Mouse (Mus musculus): ENCODE data around the gene Adgrb2. TPM values are rescaled to one million over a fixed set of nuclear protein-coding genes. Genes with fewer than 3 reads are reported as not detected.
A peak's percentile ranks its signal among the peaks of the same experiment; 100 is the strongest.

Adgrb2 gene
- total RNA-seq, 2 experiments from 2014 or later = 529 to 570 TPM

GRCm38 (mm10) chr4:129987825-129988504 is 3.3 kb downstream of the Adgrb2 start:
- no peak for DNase-seq

GRCm38 (mm10) chr4:129989925-129990324 is 5.3 kb downstream of the Adgrb2 start:
- DNase-seq = no peak

- no peak for DNase-seq
These were observed 8.1 kb downstream of the Adgrb2 start for GRCm38 (mm10) chr4:129992720-129993119.

- DNase-seq = no peak
These were observed 8.5 kb downstream of the Adgrb2 start for GRCm38 (mm10) chr4:129993213-129993612.

- DNase-seq = peak in 1 of 2 experiments; percentile 58
These were observed 9.4 kb downstream of the Adgrb2 start for GRCm38 (mm10) chr4:129993944-129994695.

- no peak for DNase-seq
These were observed 10.1 kb downstream of the Adgrb2 start for GRCm38 (mm10) chr4:129994728-129995127.

GRCm38 (mm10) chr4:129995255-129995654 is 10.6 kb downstream of the Adgrb2 start:
- DNase-seq = peak in 1 of 2 experiments; percentile 52

GRCm38 (mm10) chr4:129996015-129996414 is 11.3 kb downstream of the Adgrb2 start:
- DNase-seq = no peak

GRCm38 (mm10) chr4:129998124-129998523 is 13.5 kb downstream of the Adgrb2 start:
- DNase-seq = no peak

GRCm38 (mm10) chr4:130001710-130002109 is 17.0 kb downstream of the Adgrb2 start:
- DNase-seq = no peak

- DNase-seq = no peak
These were observed 17.5 kb downstream of the Adgrb2 start for GRCm38 (mm10) chr4:130002157-130002556.

- no peak for DNase-seq
These were observed 20.9 kb downstream of the Adgrb2 start for GRCm38 (mm10) chr4:130005593-130005992.

- no peak for DNase-seq
These were observed 21.9 kb downstream of the Adgrb2 start for GRCm38 (mm10) chr4:130006533-130006932.

- no peak for DNase-seq
These were observed 24.4 kb downstream of the Adgrb2 start for GRCm38 (mm10) chr4:130009043-130009442.

- no peak for DNase-seq
These were observed 26.1 kb downstream of the Adgrb2 start for GRCm38 (mm10) chr4:130010723-130011122.

GRCm38 (mm10) chr4:130012234-130012633 is 27.6 kb downstream of the Adgrb2 start:
- DNase-seq = no peak

- DNase-seq = peak; percentile 70 to 75
These were observed 28.4 kb downstream of the Adgrb2 start for GRCm38 (mm10) chr4:130013111-130013510.

- no peak for DNase-seq
These were observed 31.3 kb downstream of the Adgrb2 start for GRCm38 (mm10) chr4:130016010-130016409.

GRCm38 (mm10) chr4:130017036-130017674 is 32.5 kb downstream of the Adgrb2 start:
- DNase-seq = no peak

GRCm38 (mm10) chr4:130022952-130023351 is 38.3 kb downstream of the Adgrb2 start:
- no peak for DNase-seq

GRCm38 (mm10) chr4:130023511-130024231 is 39.0 kb downstream of the Adgrb2 start:
- peak in 1 of 2 experiments; percentile 42 for DNase-seq

GRCm38 (mm10) chr4:130025544-130025943 is 40.9 kb downstream of the Adgrb2 start:
- DNase-seq = no peak

- DNase-seq = no peak
These were observed 46.5 kb downstream of the Adgrb2 start for GRCm38 (mm10) chr4:130031146-130031545.

Data from layer of hippocampus, postnatal 36 days (tissue).